Mouse (Mus musculus) layer of hippocampus, adult 9-10 months (tissue): ENCODE results near the gene Olfr303.
"Not testable (repeated sequence)": the region's sequence is repeated elsewhere in the genome, so short reads cannot be mapped to it uniquely, and the experiment has no call there.

ENCODE experiments used
- DNase-seq: peaks from one replicate; pipeline ENCODE4 v3.0.0; 2022; ENCODE audit warnings: low spot score

Gene Olfr303

DNA sequence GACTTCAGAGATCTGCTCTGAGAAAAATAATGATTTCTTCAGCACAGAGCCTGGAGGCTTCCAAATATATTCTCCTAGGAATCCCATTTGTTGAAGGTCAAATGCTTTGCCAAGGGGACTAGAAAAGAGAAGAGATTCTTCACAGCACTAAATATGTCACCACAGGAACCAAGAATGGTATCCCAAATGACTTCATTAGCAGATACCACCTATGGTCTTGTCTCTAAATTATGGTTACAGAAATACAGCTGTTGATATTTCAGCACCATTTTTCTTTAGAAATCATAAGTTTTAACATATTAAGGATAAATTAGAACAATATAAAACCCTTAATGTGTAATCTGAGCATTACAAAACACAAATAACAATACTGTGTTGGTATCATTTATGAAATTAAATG lies at the start of gene Olfr303:
Gene Olfr303 (minus strand): TSS at position 101 of the 400 bp plus-strand sequence.
- no peak for DNase-seq

DNA sequence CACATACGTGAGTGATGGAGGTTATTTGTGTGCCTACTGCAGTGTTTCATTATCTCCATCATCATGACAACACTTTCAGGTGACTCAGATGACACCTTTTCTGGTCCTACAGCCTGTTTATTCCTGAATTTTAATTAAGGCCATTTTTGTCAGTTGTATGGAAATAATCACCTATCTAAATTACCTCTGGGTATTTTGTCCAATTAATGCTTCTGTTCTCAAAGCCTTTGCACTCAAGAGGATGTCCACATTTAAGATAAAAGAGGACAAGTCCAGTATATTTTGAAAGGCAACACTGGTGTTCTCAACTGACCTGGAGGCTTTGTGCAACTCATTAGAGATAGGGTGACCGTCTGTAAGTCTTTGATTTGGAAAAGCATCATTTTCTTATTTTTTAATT lies 6.0 kb upstream of the Olfr303 start, which contains the start of gene Olfr301:
Gene Olfr301 (plus strand): TSS at position 301 of the 400 bp plus-strand sequence.
- no peak for DNase-seq

DNA sequence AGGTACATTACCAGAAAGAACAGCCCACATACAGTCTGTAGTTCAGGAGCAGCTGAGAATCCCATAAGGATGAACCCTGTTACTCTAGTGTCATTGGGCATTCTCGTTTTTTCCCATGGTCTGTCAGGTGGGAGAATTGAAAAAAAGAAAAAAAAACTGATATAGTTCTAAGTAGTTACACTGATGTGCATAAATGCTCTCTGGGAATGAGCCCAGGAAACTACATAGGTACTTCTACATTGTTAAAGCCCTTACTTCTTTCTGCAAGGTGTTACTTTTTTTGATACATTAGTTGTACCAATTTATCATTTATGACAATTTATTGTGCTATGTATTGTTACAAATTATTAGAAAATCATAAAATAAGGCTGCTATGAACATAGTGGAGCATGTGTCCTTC lies 11.0 kb downstream of the Olfr303 start, which contains the start of gene Olfr304:
Gene Olfr304 (minus strand): TSS at position 101 of the 400 bp plus-strand sequence.
- DNase-seq: no peak

DNA sequence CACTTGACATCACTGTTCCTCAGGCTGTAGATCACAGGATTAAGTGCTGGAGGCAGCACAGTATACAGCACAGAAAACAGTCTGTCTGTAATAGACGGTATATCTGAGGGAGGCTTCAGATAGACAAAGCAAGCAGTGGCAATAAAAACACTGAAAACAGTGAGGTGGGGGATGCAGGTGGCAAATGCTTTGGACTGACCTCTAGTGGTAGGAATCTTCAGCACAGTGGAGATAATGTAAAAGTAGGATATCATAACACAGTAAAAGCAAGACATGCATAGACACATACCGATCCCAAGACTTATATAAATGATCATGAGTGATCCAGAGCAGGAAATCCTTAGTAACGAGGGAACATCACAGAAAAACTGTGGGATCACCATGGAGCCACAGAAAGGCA lies 11.8 kb downstream of the Olfr303 start:
- DNase-seq: no peak

DNA sequence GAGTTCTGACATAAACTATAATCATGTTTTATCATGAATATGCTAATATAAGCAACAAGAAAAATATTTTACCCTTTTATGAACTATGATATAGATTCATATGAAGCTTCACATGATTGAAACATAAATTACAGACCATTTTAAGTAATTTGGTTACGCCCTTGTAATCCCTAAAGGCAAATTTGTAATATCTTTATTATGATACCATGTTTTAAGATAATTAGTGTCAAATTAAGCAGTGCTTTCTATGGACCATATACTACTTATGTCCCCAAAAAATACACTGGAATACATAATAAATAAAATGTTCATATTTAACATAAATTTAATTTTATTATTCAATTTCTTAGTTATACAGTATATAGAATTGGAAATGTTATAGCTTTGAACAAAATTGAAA lies 30.8 kb downstream of the Olfr303 start, which contains the start of gene Olfr305:
Gene Olfr305 (minus strand): TSS at position 101 of the 400 bp plus-strand sequence.
- no peak for DNase-seq

DNA sequence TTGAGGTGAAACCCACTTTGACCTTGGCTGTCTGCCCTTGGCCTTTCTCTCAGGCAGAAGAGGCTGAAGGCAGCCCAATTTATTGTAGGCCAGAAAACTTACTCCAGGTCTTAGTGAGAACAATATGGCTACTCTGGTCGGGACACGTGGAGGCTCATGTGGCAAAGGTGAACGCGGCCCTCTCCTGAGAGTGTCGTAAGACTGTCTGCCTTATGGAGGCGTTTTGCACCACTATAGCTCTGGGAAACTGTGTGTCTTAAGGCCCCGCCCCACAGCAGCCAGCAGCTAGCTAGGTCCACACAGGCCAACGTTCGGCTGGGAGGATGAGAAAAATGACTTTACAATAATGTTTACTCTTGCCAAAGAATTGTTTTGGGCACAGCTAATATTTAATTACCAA lies 51.3 kb downstream of the Olfr303 start:
- DNase-seq: not testable (repeated sequence)

DNA sequence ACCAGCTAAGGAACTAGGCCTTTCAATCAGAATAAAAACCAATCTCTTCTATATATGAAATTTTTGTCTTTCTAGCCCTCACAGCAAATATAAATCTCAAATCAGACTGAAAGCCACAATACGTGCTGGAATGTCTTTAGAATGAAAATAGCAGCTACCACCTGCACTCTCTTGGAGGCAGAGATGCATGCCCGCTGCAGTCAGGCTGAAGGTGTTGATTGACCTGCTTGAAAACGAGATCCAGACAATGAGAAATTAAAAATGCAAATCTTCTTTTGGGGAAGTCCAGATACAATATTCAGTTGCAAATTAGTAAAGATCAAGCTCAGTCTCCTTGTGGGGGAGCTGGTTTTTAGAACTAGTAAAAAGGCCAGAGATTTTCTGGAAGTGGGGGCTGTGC lies 53.3 kb downstream of the Olfr303 start:
- DNase-seq: no peak

DNA sequence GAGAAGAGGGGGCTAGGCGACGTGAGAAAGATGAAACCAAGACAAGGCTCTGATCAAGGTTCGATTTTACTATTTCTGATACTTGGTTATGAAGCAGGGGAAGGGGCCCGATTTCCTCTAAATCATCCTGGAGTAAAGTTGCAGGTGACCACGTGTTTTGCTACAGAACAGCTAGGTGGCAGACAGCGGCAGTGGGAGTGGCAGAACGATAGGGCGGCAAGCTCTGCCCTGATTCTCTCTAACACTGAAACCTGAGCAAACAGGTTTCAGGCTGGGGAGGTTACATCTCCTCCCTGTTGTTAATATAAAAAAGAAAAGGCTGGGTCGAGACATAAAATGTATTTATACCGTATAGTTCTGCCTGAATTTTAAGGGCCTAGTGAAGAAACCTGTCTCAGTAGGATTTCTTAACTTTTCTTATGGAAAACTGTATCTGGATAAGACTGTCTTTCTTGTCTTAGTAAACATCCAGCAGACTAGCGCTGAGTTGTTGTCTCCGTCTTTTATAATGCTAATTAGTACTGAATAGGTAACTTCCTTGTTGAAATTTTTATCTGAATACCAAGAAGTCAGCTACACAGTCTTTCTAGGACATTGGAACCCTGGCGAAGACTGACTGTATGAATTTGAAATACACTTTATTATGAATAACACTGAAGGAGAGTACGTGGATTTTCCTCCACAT lies 54.6 kb downstream of the Olfr303 start:
- no peak for DNase-seq
